Mouse (Mus musculus) kidney, adult 2 months (tissue): ENCODE measurements around the gene Magee2. TPM values are rescaled to one million over a fixed set of nuclear protein-coding genes. Genes with fewer than 3 reads are reported as not detected.
"Not testable (repeated sequence)": the region's sequence is repeated elsewhere in the genome, so short reads cannot be mapped to it uniquely, and the experiment has no call there.

Experiments
- DNase-seq: peaks from one replicate; pipeline ENCODE4 v3.0.0; 2021
- H3K27ac ChIP-seq: fragments of 200-500 bp; 2 replicates; pipeline ENCODE4 v1.5.1; 2012; ENCODE audit warnings: low read depth, low read length, control low read depth, inconsistent platforms; ENCODE audit not compliant: insufficient read depth
- H3K27me3 ChIP-seq: fragments of 200-500 bp; replicated peaks from 2 replicates; pipeline ENCODE4 v1.6.1; 2012; ENCODE audit warnings: mild to moderate bottlenecking, moderate library complexity, low read length, inconsistent platforms; ENCODE audit not compliant: control insufficient read depth, insufficient read depth
- H3K36me3 ChIP-seq: fragments of 200-500 bp; 2 replicates; pipeline ENCODE4 v1.6.1; 2012; ENCODE audit warnings: mild to moderate bottlenecking, moderate library complexity, low read length, inconsistent platforms; ENCODE audit not compliant: control insufficient read depth, insufficient read depth
- H3K4me1 ChIP-seq: fragments of 200-500 bp; 2 replicates; pipeline ENCODE4 v1.6.1; 2011; ENCODE audit warnings: low read length; ENCODE audit not compliant: control insufficient read depth, insufficient read depth
- H3K4me3 ChIP-seq: fragments of 200-500 bp; 2 replicates; pipeline ENCODE4 v1.5.1; 2011; ENCODE audit warnings: mild to moderate bottlenecking, low read depth, low read length, control low read depth; ENCODE audit not compliant: insufficient read depth
- CTCF ChIP-seq: fragments of 200-500 bp; conservative IDR thresholded peaks from 2 replicates; pipeline ENCODE4 v1.5.1; 2011; ENCODE audit warnings: low read depth, mild to moderate bottlenecking, control low read depth, low read length, moderate library complexity, mixed read lengths; ENCODE audit not compliant: insufficient read depth, insufficient read length
- POLR2A ChIP-seq: fragments of 200-500 bp; IDR thresholded peaks from one replicate; pipeline ENCODE4 v1.6.1; 2011; ENCODE audit warnings: low read depth, low read length, control low read depth
- WGBS: fragments of 180-500 bp; shearing (Covaris S2); methylation state at CpG from one replicate; pipeline ENCODE4 v1.1.7; 2018; 5-methylcytosine and 5-hydroxymethylcytosine counted together
- polyA plus RNA-seq: library from polyadenylated mRNA; depleted of rRNA; stranded (reverse); fragments of >200 nt; gene quantifications from 2 replicates; pipeline ENCODE4 v1.2.3, GENCODE M21; 2012; rRNA removed

Gene Magee2
- 0.06 TPM in 1 of 2 replicates, not detected in the other for polyA plus RNA-seq

DNA sequence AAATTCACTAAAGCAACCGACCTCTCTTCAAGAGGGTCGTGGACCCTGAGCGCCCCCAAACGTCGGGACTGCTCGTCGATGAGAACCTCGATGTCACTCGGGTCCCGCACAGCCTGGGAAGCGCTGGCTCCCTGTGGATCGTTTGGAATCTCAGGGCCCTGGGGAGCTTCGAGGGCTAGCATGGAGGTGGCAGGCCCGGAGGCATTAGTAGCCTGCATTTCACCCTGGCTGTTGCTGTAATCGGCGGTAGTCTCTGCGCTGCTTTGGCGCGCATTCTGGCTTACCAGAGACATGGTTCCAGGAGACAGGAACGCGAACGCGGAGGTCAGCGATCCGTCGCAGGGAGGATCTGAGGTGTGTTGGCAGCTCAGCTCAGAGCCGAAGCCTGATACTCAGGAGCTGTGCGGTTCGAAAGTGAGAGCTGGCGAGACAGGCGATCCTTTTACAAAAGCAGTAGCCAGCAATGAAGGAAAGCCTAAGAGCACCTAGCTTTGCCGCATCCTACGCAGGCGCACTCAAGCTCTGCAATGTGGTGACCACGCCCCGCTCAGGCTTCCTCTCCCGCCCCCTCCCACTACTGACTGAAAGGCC is at the start of gene Magee2:
Gene Magee2 (minus strand): TSS at position 517 of the 591 bp plus-strand sequence.
- peak; percentile 1 for DNase-seq
- TF ChIP-seq POLR2A (no peak), CTCF (no peak)
- Histone ChIP-seq H3K27ac (no peak within 1 kb of the TSS), H3K4me1 (no peaks in the 10 kb centered on the region), H3K27me3 (no peaks in the 10 kb centered on the region; the same call in 1 of the 2 replicates), H3K36me3 (no peaks in the 10 kb centered on the region), H3K4me3 (peak within 1 kb of the TSS; percentile 42)
- WGBS, result 1% methylated on average over 37 of the region's 37 CpGs

DNA sequence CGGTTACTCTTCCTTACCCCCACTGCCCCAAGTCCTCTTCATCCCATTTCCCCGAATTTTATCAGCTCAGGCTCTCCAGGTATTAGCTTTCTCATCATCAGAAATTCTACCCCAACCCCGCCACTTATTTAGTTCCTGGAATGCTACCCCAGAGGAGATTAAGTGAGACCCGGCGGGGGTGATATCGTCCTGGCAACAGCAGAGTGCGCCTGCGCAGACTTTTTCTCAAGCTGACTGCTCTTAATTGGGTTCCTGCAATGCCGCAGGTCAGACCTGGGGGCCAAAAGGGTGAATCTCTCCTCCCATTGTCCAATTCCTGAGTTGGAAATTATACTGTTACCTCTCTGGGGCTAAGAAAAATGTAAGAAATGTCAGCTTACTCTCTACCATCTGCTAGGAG is 3.5 kb downstream of the Magee2 start:
- DNase-seq, result no peak
- H3K36me3 ChIP-seq, result no peaks in the 10 kb centered on the region
- 24% methylated on average over 9 of the region's 9 CpGs for WGBS
- TF ChIP-seq CTCF (no peak), POLR2A (no peak)
- H3K27me3 ChIP-seq, result no peaks in the 10 kb centered on the region; the same call in 1 of the 2 replicates
- no peak overlapping the region for H3K27ac ChIP-seq
- no peak overlapping the region for H3K4me3 ChIP-seq
- H3K4me1 ChIP-seq, result no peaks in the 10 kb centered on the region

DNA sequence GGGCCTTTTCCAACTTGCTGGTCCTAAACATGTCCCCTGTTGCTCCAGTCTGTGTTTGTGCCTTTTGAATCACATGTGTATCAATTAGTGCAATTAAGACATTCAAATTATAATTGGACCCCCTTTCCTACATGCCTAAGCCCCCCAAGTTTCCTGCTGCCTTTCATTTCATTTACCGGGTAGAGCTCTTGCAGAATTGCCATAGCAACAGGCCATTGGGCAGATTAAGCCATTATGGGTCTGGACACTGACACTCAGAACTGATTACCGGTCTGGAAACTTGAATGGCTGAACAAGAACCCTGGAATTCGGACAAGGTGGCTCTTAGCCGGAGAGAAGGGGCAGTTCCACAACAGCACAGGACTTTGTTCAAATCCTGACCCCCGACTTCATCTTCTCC is 39.5 kb downstream of the Magee2 start:
- not testable (repeated sequence) for H3K27me3 ChIP-seq, H3K4me1 ChIP-seq, DNase-seq, H3K27ac ChIP-seq, H3K4me3 ChIP-seq, H3K36me3 ChIP-seq
- 89% methylated on average over 4 of the region's 5 CpGs for WGBS

DNA sequence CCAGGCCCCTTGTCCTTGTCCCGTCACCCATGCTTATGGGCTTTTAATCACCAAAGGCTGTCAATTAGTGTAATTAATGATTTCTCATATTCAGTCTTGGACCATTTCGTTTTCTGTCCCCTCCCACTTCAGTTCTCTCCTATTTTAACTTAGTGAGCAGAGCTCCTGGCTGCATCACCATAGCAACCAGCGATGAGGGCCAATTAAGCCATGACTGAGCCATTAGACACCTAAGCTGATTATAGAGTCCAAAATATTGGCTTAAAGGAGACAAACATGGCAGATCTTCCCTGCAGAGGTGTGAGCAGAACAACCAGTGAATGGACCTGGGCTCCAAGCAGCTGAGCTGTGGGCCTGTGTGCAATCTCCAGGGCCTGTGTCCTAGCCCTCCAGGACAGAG is 40.1 kb downstream of the Magee2 start:
- H3K27ac ChIP-seq, H3K36me3 ChIP-seq, DNase-seq, H3K27me3 ChIP-seq, H3K4me3 ChIP-seq, H3K4me1 ChIP-seq: not testable (repeated sequence)
- 85% methylated on average over 1 of the region's 3 CpGs for WGBS

DNA sequence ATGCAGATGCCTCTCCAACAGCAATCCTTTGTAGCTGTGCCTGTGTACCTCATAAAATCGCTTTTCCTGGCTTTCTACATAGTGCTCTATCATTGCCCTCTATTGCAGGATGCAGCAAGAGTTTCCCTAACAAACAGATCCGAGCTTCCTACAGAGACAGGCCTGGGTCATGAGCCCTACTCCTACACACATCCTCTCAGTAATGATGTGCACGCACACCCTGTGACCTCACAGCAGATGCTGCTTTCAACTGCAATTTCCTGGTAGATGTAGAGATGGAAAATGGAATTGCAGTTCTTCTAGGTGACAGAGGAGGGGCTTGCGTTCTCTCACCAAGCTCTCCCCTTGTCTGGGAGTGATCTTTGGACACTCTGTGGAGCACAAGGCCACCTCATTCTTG is 43.4 kb downstream of the Magee2 start:
- H3K4me1 ChIP-seq, DNase-seq: not testable (repeated sequence)
- 43% methylated on average over 4 of the region's 4 CpGs for WGBS

More for the DNA sequence above, 43.4 kb downstream of the Magee2 start:
- not testable (repeated sequence) for H3K27ac ChIP-seq, H3K27me3 ChIP-seq, H3K4me3 ChIP-seq, H3K36me3 ChIP-seq

Other genes with a start within 250 kb of the Magee2 start
- gene Zdhhc15, start 186.2 kb downstream of the Magee2 start, polyA plus RNA-seq, result 0.41 and 0.64 TPM in 2 replicates
- 10.6 and 13.8 TPM in 2 replicates for gene Pbdc1, start 222.5 kb upstream of the Magee2 start, polyA plus RNA-seq